Mouse (Mus musculus): Measurements from ENCODE around the gene 4930550C14Rik. TPM values are rescaled to one million over a fixed set of nuclear protein-coding genes. Genes with fewer than 3 reads are reported as not detected.

The 4930550C14Rik gene
- total RNA-seq, 2 experiments from 2014 or later: 0.38 TPM; not detected in 1

- DNase-seq: peak; percentile 59
These were observed 2.9 kb downstream of the 4930550C14Rik start for GRCm38 (mm10) chr9:53404753-53405722.

DNA sequence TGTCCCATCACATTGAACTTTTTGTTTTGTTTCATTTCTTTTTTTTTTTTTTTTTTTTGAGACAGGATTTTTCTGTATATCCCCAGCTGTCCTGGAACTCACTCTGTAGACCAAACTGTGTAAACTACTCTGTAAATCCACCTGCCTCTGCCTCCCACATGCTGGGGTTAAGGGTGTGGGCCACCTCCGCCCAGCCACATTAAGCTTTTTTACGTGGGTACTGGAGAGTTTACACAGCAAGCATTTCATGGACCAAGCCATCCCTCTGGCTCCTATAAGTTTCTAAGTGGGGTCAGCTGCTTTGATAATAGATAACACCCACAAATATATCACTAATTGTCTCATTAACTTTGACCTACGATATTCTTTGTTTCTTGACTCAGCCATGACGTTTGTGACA lies 6.4 kb downstream of the 4930550C14Rik start:
- no peak for DNase-seq

- no peak for DNase-seq
These were observed 6.8 kb downstream of the 4930550C14Rik start for GRCm38 (mm10) chr9:53408953-53409361.

DNA sequence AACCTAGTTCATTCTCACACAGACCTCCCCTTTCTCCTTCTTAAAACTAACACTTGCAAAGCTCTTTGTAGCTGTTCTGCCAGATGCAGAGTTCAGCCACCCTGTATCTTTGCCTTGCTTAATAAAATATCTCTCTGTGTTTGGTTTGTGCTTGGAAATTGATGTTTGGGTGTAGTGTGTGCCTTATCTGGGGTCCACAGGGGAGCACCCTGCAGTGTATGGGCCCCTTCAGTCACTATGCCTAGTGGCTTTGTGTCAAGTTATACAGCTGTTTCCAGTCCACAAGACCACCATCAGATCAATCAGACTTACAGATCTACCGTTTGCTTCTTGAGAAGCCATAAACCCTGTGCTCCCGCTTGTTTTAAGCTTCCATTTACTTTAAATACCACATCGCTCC lies 7.3 kb downstream of the 4930550C14Rik start:
- DNase-seq: no peak

DNA sequence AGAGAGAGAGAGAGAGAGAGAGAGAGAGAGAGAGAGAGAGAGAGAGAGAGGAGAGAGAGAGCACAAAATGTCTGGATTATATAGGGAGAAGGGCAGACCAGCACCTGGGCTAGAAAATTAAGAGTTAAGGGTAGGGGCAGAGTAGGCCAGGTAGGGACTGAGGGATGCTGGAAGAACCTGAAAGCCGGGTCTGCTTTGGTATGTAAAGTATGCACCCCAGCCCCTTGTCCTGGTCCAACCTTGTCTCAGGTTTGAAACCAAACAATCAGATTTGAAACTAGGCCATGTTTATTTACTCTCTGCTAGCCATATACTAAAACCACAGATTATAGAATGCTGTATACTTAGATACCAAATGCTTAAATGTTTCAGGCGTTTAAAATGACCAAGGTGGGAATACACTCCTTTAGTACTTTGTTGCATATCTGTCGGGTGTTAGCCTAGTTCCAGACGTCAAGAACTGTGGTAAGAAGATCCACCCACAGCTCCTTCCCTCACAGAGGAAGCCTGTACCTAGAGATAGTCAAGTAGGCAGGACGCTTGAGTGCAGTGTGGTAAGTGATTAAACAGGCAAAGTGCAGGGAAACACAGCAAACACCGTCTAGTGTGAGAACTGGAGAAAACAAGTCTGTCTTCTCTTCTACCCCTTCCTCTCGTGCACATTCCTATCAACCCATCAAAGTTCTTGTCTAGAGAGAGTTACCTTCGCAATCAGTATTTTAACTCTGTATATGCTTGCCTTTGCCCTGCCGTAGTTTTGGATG lies 20.2 kb downstream of the 4930550C14Rik start:
- no peak for DNase-seq

GRCm38 (mm10) chr9:53426726-53427125 lies 24.6 kb downstream of the 4930550C14Rik start:
- no peak for DNase-seq

- DNase-seq: no peak
These were observed 25.5 kb downstream of the 4930550C14Rik start for GRCm38 (mm10) chr9:53427638-53428037.

GRCm38 (mm10) chr9:53435830-53436570 lies 33.9 kb downstream of the 4930550C14Rik start:
- DNase-seq: no peak

GRCm38 (mm10) chr9:53450609-53451008 lies 48.5 kb downstream of the 4930550C14Rik start:
- DNase-seq: no peak

- no peak for DNase-seq
These were observed 49.9 kb downstream of the 4930550C14Rik start for GRCm38 (mm10) chr9:53452038-53452437.

DNA sequence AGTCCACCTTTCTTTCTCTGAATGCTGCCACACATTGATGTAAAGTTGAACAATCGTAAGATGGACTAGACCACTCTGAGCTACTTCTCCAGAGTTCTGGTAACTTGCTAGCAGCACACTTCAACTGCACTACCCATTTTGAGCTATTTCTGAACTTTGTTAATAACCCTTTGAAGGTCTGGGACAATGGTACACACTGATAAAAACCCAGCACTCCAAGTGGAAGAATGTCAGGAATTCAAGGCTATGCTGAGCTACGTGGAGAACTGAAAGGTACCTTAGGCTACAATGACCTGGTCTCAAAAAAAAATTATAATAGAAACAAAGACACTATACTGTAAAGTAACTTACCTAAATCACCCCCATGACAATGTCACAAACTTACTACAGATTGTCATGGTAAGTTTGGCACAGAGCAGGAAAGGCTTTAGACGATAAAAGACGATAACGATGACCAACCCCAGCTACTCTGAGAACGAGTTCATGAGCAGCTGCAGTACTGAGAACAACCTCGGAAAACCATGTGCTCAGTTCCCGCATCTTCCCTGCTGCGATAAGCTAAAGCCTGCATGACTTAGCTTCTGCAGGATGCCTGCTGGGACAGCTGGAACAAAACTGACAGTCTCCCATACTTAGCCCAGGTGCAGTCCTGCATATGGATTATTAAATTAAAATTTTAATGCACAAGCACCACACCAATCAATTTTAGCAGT lies 70.8 kb downstream of the 4930550C14Rik start:
- DNase-seq: no peak

Small RNAs within 50 kb of the gene (microRNA-seq; reads per million reads assigned to microRNA genes)
- gene Mir130c: 0 reads per million in 2 experiments

Other genes with a start within 250 kb of the 4930550C14Rik start
- gene Ddx10, start 154.3 kb upstream of the 4930550C14Rik start, total RNA-seq (2021): 10 to 100 TPM; 21.0 to 21.5 TPM
- 1 to 10 TPM; 3.8 to 4.0 TPM for gene Exph5, start 100.7 kb upstream of the 4930550C14Rik start, total RNA-seq (2021)
- 1 to 10 TPM; 4.6 to 4.8 TPM for gene Kdelc2, start 18.3 kb upstream of the 4930550C14Rik start, total RNA-seq (2021)
- 10 to 100 TPM; 19.7 to 21.7 TPM for gene Atm, start 134.4 kb downstream of the 4930550C14Rik start, total RNA-seq (2021)
- gene Npat, start 134.7 kb downstream of the 4930550C14Rik start, total RNA-seq (2021): 10 to 100 TPM; 16.8 to 19.9 TPM
- 10 to 100 TPM; 60.2 to 61.8 TPM for gene Acat1, start 208.1 kb downstream of the 4930550C14Rik start, total RNA-seq (2021)

All from layer of hippocampus, postnatal 36 days (tissue).